Mouse (Mus musculus): ENCODE measurements around the gene Sh2d5. TPM values are rescaled to one million over a fixed set of nuclear protein-coding genes. Genes with fewer than 3 reads are reported as not detected.

Gene Sh2d5
- polyA plus RNA-seq, 1 experiment from 2014 or later, result 0.19 TPM

DNA sequence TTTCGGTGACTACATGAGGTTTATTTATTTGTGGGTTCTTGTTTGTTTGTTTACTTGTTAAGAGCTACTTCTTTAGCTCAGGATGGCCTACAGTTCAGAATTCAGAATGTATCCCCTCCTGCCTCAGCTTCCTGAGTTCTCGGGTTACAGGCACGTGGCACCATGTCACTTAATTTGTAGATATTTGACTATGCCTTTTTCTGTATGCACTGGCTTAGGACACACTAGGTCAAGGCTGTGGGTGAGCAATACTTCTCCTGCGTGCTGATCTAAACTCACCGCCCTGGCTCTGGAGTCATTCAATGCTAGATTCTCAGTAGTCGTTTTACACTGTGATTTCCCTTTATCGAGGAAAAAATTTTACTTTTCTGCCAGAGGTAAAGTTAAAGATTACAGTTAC, 29.4 kb upstream of the Sh2d5 start:
- Histone ChIP-seq H3K4me1 (replicated peaks; ENCODE audit: control insufficient read depth, insufficient read depth) (no peaks in the 10 kb centered on the region; the same call in 1 of the 2 replicates), H3K27ac (replicated peaks) (no peak overlapping the region), H3K9ac (ENCODE audit: low read length) (no peak overlapping the region), H3K9me3 (ENCODE audit: control insufficient read depth, low read length) (no peaks in the 10 kb centered on the region), H3K27me3 (ENCODE audit: control insufficient read depth, insufficient read depth, low read length) (no peaks in the 10 kb centered on the region), H3K36me3 (ENCODE audit: control insufficient read depth, insufficient read depth, low read length) (peaks cover 11% of the 10 kb centered on the region), H3K4me3 (ENCODE audit: low read depth, low read length) (no peak overlapping the region), H3K4me2 (replicated peaks; ENCODE audit: low read depth) (no peak overlapping the region)
- no peak for TF ChIP-seq CTCF (IDR thresholded peaks at IDR 0.05; ENCODE audit: low read depth)
- no peak for TF ChIP-seq EP300 (optimal IDR thresholded peaks at IDR 0.05)
- ATAC-seq (ENCODE audit: low FRiP score, low TSS enrichment) (no peak), DNase-seq (ENCODE audit: low spot score) (no peak)
- WGBS, result 62% methylated on average over 7 of the region's 7 CpGs

DNA sequence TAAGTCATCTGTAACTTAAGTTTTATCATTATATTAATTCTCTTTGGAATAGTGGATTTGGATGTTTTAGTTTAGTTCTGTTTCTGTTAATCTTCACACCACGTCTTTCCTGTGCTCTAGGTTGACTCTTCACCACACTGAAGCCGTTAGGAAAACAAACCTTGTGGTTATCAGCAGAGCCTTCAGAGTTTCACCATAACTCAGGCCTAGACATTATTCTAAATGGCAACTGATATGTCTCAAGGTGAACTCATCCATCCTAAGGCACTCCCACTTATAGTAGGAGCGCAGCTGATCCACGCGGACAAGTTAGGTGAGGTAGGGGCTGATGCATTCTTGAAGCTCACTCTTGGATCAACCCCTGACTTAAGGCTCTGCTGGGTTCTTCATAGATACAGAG, 28.8 kb upstream of the Sh2d5 start:
- Histone ChIP-seq H3K36me3 (ENCODE audit: control insufficient read depth, insufficient read depth, low read length) (peaks cover 17% of the 10 kb centered on the region), H3K9me3 (ENCODE audit: control insufficient read depth, low read length) (no peaks in the 10 kb centered on the region), H3K27ac (replicated peaks) (no peak overlapping the region), H3K27me3 (ENCODE audit: control insufficient read depth, insufficient read depth, low read length) (no peaks in the 10 kb centered on the region), H3K4me3 (ENCODE audit: low read depth, low read length) (no peak overlapping the region), H3K4me2 (replicated peaks; ENCODE audit: low read depth) (no peak overlapping the region), H3K4me1 (replicated peaks; ENCODE audit: control insufficient read depth, insufficient read depth) (no peaks in the 10 kb centered on the region; the same call in 1 of the 2 replicates), H3K9ac (ENCODE audit: low read length) (no peak overlapping the region)
- ATAC-seq (ENCODE audit: low FRiP score, low TSS enrichment), result no peak
- 74% methylated on average over 5 of the region's 5 CpGs for WGBS
- DNase-seq (ENCODE audit: low spot score), result no peak
- TF ChIP-seq CTCF (IDR thresholded peaks at IDR 0.05; ENCODE audit: low read depth) (no peak), EP300 (optimal IDR thresholded peaks at IDR 0.05) (no peak)

DNA sequence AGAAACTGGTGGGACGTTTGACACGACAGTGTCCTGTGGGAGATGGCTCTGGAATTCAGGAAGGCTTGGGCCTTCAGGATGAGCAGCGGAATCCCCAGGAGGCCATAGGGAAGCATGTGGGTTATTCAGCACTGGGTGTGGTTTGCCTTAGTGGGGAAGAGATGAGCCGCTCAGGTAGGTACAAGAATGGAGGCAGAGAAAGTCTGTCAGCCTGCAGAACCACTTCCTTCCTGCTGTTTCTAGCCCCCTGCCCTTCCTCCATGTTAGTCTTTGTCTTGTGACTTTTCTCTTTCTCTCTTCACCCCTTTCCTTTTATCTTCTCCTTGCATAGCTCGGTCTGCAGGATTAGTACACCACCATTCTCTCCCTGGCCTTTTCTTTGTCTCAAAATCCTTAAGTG, 27.8 kb upstream of the Sh2d5 start:
- H3K4me2 ChIP-seq (replicated peaks; ENCODE audit: low read depth), result no peak overlapping the region
- ATAC-seq (ENCODE audit: low FRiP score, low TSS enrichment) (no peak), DNase-seq (ENCODE audit: low spot score) (no peak)
- peaks cover 20% of the 10 kb centered on the region for H3K36me3 ChIP-seq (ENCODE audit: control insufficient read depth, insufficient read depth, low read length)
- no peak overlapping the region for H3K27ac ChIP-seq (replicated peaks)
- H3K9me3 ChIP-seq (ENCODE audit: control insufficient read depth, low read length), result no peaks in the 10 kb centered on the region
- no peaks in the 10 kb centered on the region; the same call in 1 of the 2 replicates for H3K4me1 ChIP-seq (replicated peaks; ENCODE audit: control insufficient read depth, insufficient read depth)
- no peaks in the 10 kb centered on the region for H3K27me3 ChIP-seq (ENCODE audit: control insufficient read depth, insufficient read depth, low read length)
- no peak overlapping the region for H3K9ac ChIP-seq (ENCODE audit: low read length)
- WGBS, result 81% methylated on average over 5 of the region's 5 CpGs
- TF ChIP-seq CTCF (IDR thresholded peaks at IDR 0.05; ENCODE audit: low read depth) (no peak), EP300 (optimal IDR thresholded peaks at IDR 0.05) (no peak)
- H3K4me3 ChIP-seq (ENCODE audit: low read depth, low read length), result no peak overlapping the region

DNA sequence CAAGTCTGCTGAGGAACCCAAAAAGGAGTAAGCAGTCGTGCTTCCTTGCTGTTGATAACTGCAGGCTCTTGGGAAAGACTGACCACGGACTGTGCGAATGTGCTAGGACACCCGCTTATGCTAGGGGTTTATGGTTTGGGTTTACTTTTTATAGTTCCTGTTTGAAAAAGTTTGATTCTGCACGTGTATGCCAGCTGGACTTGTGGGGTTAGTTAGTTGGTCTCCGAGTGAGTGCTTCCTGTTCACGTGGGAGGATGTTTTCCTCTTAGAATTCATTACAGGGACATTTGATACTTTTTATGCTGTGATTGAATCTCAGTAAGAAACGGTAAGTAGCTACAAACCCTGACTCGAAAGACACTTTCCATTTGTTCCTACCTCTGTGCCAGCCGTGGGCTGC, 26.6 kb upstream of the Sh2d5 start:
- no peaks in the 10 kb centered on the region for H3K4me1 ChIP-seq (replicated peaks; ENCODE audit: control insufficient read depth, insufficient read depth)
- no peak for DNase-seq (ENCODE audit: low spot score)
- TF ChIP-seq CTCF (IDR thresholded peaks at IDR 0.05; ENCODE audit: low read depth) (no peak), EP300 (optimal IDR thresholded peaks at IDR 0.05) (no peak)
- H3K4me3 ChIP-seq (ENCODE audit: low read depth, low read length), result no peak overlapping the region
- H3K4me2 ChIP-seq (replicated peaks; ENCODE audit: low read depth), result no peak overlapping the region
- H3K27me3 ChIP-seq (ENCODE audit: control insufficient read depth, insufficient read depth, low read length), result no peaks in the 10 kb centered on the region
- ATAC-seq (ENCODE audit: low FRiP score, low TSS enrichment), result no peak
- WGBS, result 79% methylated on average over 10 of the region's 10 CpGs
- H3K27ac ChIP-seq (replicated peaks), result no peak overlapping the region
- H3K9ac ChIP-seq (ENCODE audit: low read length), result no peak overlapping the region
- no peaks in the 10 kb centered on the region for H3K9me3 ChIP-seq (ENCODE audit: control insufficient read depth, low read length)
- peaks cover 20% of the 10 kb centered on the region for H3K36me3 ChIP-seq (ENCODE audit: control insufficient read depth, insufficient read depth, low read length)

DNA sequence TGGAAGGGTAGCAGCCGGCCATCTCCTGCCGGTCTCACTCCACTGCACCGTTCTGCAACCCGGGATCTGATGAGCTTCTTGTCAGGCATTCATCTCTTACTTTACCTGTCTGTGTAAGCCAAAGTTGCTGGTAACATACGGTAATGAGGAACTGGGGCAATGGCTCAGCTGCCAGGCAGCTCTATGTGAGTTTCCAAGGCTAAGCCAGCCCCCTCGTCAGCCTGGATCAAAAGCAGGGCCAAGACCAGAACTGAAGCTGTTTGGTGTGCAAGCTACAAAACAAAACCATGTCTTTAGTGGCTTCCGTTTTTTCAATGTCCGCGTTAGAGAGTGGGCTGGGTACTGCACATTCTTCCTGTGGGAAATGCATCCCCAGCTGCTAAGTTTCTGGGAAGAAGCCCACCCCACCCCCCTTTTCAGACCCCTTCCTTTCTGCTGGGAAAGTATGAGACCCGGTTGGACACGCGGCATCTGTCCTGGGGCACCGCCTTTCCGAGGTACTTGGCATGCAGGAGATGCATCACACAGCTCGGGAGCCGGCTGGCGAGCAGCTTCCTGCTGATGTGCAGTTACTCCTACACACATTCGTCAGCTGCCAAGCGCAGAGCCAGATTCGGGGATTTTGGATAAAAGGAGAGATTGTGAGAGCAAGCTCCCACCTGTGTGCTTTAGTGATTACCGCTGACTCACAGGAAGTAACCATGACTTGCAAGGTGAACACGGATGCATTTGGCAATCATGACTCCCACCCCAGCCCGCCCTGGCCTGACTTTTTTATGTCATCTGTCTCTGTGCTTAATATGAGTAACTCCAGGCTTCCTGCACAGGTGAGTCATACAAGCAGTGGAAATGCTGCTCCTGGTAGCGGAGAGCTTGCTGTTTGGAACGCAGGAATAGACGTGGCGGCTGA, 3.2 kb upstream of the Sh2d5 start:
- TF ChIP-seq EP300 (optimal IDR thresholded peaks at IDR 0.05) (no peak), CTCF (IDR thresholded peaks at IDR 0.05; ENCODE audit: low read depth) (no peak)
- 61% methylated on average over 27 of the region's 27 CpGs for WGBS
- H3K27ac ChIP-seq (replicated peaks), result no peak overlapping the region; the same call in 1 of the 2 replicates

DNA sequence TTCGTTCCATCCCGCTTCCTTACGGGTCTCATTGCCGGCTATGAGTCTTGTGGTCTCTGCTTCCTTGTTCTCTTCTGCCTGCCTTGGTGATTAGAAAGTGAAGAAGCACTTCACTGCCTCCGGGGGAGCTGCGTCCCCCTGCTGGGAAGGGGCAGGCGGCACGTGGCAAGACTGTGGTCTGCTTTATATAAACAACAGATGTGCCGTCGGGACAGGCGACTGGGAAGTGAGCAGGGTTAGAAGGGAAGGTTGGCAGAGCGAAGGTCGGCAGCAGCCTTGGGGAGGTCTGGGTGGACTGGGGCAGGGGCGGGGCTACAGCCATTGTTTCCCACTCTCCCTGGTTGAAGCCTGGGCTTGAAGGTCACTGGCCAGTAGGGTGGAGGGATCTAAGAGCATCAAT, 1.6 kb downstream of the Sh2d5 start:
- H3K36me3 ChIP-seq (ENCODE audit: control insufficient read depth, insufficient read depth, low read length), result peaks cover 3% of the 10 kb centered on the region
- no peak overlapping the region for H3K27ac ChIP-seq (replicated peaks)
- no peaks in the 10 kb centered on the region; the same call in 1 of the 2 replicates for H3K27me3 ChIP-seq (ENCODE audit: control insufficient read depth, insufficient read depth, low read length)
- no peaks in the 10 kb centered on the region; the same call in 1 of the 2 replicates for H3K4me1 ChIP-seq (replicated peaks; ENCODE audit: control insufficient read depth, insufficient read depth)
- H3K9ac ChIP-seq (ENCODE audit: low read length), result no peak overlapping the region
- ATAC-seq (ENCODE audit: low FRiP score, low TSS enrichment), result no peak
- H3K4me2 ChIP-seq (replicated peaks; ENCODE audit: low read depth), result peak overlapping the region; percentile 41
- under 1% methylated on average over 14 of the region's 14 CpGs for WGBS
- peak overlapping the region; percentile 14 for H3K4me3 ChIP-seq (ENCODE audit: low read depth, low read length)
- no peak for TF ChIP-seq EP300 (optimal IDR thresholded peaks at IDR 0.05)
- TF ChIP-seq CTCF (IDR thresholded peaks at IDR 0.05; ENCODE audit: low read depth), result peak; percentile 49
- no peak for DNase-seq (ENCODE audit: low spot score)
- H3K9me3 ChIP-seq (ENCODE audit: control insufficient read depth, low read length), result no peaks in the 10 kb centered on the region

More for the DNA sequence above, 3.2 kb upstream of the Sh2d5 start:
- H3K9ac ChIP-seq (ENCODE audit: low read length), result no peak overlapping the region
- H3K9me3 ChIP-seq (ENCODE audit: control insufficient read depth, low read length), result no peaks in the 10 kb centered on the region
- H3K27me3 ChIP-seq (ENCODE audit: control insufficient read depth, insufficient read depth, low read length), result no peaks in the 10 kb centered on the region; the same call in 1 of the 2 replicates
- H3K4me1 ChIP-seq (replicated peaks; ENCODE audit: control insufficient read depth, insufficient read depth), result no peaks in the 10 kb centered on the region; the same call in 1 of the 2 replicates
- no peak overlapping the region for H3K4me2 ChIP-seq (replicated peaks; ENCODE audit: low read depth)
- peaks cover 11% of the 10 kb centered on the region for H3K36me3 ChIP-seq (ENCODE audit: control insufficient read depth, insufficient read depth, low read length)
- peak; percentile 33 for ATAC-seq (ENCODE audit: low FRiP score, low TSS enrichment)
- no peak overlapping the region for H3K4me3 ChIP-seq (ENCODE audit: low read depth, low read length)
- peak; percentile 37 for DNase-seq (ENCODE audit: low spot score)
